Mouse (Mus musculus): ENCODE data around the gene E4f1. TPM values are rescaled to one million over a fixed set of nuclear protein-coding genes. Genes with fewer than 3 reads are reported as not detected.

The E4f1 gene
- polyA plus RNA-seq, 1 experiment from 2014 or later, result 38.4 TPM

GRCm38 (mm10) chr17:24479431-24479830, 9.3 kb upstream of the E4f1 start:
- Histone ChIP-seq H3K4me2 (replicated peaks) (peak overlapping the region; percentile 69; the same call in 1 of the 2 replicates), H3K9me3 (no peaks in the 10 kb centered on the region), H3K4me3 (peak overlapping the region; percentile 74), H3K36me3 (peaks cover 29% of the 10 kb centered on the region), H3K4me1 (peaks cover 19% of the 10 kb centered on the region), H3K27me3 (no peaks in the 10 kb centered on the region), H3K9ac (no peak overlapping the region), H3K27ac (no peak overlapping the region)
- ATAC-seq (ENCODE audit: insufficient number of reproducible peaks, insufficient read depth, low FRiP score, low TSS enrichment), result no peak
- WGBS, result 31% methylated on average over 1 of the region's 1 CpGs

GRCm38 (mm10) chr17:24478663-24479380, 8.7 kb upstream of the E4f1 start, which contains the start of gene Mlst8:
TSS of gene Mlst8 (minus strand) at chr17:24479078.
- ATAC-seq (ENCODE audit: insufficient number of reproducible peaks, insufficient read depth, low FRiP score, low TSS enrichment), result peak; percentile 93
- Histone ChIP-seq H3K27ac (peak within 1 kb of the TSS; percentile 97), H3K4me1 (peaks cover 19% of the 10 kb centered on the region), H3K4me3 (peak within 1 kb of the TSS; percentile 74), H3K36me3 (peaks cover 35% of the 10 kb centered on the region), H3K9me3 (no peaks in the 10 kb centered on the region), H3K27me3 (no peaks in the 10 kb centered on the region), H3K9ac (peak within 1 kb of the TSS; percentile 73), H3K4me2 (replicated peaks) (peak within 1 kb of the TSS; percentile 69)
- WGBS, result under 1% methylated on average over 48 of the region's 48 CpGs

- WGBS, result 50% methylated on average over 11 of the region's 11 CpGs
- Histone ChIP-seq H3K9me3 (no peaks in the 10 kb centered on the region), H3K4me3 (peak overlapping the region; percentile 74), H3K4me2 (replicated peaks) (peak overlapping the region; percentile 69), H3K27ac (peak overlapping the region; percentile 97; the same call in 1 of the 2 replicates), H3K27me3 (no peaks in the 10 kb centered on the region), H3K4me1 (peaks cover 21% of the 10 kb centered on the region), H3K36me3 (peaks cover 41% of the 10 kb centered on the region), H3K9ac (peak overlapping the region; percentile 73)
- no peak for ATAC-seq (ENCODE audit: insufficient number of reproducible peaks, insufficient read depth, low FRiP score, low TSS enrichment)
Measured at GRCm38 (mm10) chr17:24477985-24478600, 8.0 kb upstream of the E4f1 start.

DNA sequence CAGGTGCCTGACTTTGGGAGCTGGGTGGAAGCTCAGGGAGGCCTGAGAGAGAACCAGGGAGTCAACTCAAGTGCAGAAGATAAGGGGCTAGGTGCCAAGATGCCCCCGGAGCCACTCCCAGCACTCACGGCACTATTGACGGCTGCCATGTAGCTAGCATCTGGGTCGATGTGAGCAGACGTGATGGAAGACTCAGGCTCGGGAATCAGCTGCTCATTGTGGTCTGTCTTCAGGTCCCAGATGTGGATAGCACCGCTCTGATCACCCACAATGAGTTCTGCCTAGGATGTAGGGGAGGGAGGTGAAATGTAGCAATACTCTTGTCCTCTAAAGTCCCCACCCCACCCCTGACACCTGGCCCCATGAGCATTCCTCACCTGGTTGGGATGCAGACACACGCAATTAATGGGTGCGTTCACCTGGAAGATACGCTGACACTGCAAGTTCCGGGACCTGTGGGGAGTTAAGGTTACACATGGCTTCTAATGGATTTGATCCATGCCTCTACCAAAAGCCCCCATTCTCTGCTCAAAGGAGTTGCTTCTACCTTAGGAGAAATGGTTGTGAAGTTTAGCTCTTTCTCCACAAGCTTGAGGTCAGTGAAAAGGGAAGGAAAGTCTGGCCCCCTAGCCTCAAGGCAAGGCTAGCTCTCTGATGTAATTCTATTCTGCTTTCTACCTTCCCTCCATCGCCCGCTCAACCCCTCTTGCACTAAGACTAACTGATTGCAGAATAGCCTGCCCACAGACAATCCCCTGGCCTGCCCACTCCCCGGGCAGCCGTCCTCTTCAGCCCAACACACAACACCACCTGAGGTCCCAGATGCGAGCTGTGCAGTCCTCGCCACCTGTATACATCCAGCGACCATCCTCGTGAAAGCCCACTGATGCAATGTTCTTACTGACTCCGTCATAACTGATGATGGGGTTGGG, 7.2 kb upstream of the E4f1 start:
- H3K36me3 ChIP-seq, result peaks cover 48% of the 10 kb centered on the region
- H3K4me2 ChIP-seq (replicated peaks), result peak overlapping the region; percentile 69
- no peak overlapping the region for H3K27ac ChIP-seq
- H3K4me1 ChIP-seq, result peaks cover 28% of the 10 kb centered on the region
- H3K27me3 ChIP-seq, result no peaks in the 10 kb centered on the region
- H3K4me3 ChIP-seq, result no peak overlapping the region
- H3K9ac ChIP-seq, result peak overlapping the region; percentile 73; the same call in 1 of the 2 replicates
- WGBS, result 91% methylated on average over 20 of the region's 20 CpGs
- no peak for ATAC-seq (ENCODE audit: insufficient number of reproducible peaks, insufficient read depth, low FRiP score, low TSS enrichment)
- H3K9me3 ChIP-seq, result no peaks in the 10 kb centered on the region

DNA sequence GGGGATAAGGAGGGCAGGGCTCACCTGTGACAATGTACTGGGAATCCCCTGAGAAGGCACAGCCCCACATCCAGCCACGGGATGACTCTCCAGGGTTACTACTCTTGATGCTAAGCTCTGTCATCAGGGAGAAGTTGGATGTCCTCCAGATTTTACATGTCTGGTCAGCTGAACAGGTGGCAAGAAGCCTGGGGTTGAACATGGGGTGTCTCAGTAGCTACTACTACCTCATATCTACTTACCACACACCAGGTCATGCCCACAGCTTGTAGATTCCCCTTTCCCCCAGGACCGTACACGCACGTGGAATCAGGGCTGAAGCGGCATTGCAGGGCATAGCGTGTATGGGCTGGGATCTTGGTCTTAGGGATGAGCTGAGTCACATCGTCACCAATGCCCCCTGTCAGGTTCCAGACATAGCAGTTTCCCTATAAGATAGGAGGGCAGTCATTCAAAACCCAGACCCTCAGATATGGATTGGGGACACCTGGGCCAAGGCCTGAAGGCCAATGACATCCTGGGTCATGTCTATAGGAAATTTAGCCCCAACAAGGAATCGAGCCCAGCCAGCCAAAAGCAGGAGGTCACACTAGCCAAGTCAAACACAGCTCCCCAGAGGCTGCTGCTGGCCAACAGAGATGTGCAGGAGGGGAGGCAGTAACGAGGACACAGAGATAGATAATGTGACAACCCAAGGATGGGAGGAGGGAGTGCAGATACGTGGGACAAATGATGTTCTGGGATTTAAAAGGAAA, 6.1 kb upstream of the E4f1 start:
- Histone ChIP-seq H3K9ac (no peak overlapping the region), H3K4me1 (peaks cover 40% of the 10 kb centered on the region), H3K4me3 (no peak overlapping the region), H3K4me2 (replicated peaks) (no peak overlapping the region), H3K27ac (no peak overlapping the region), H3K27me3 (no peaks in the 10 kb centered on the region), H3K36me3 (peaks cover 48% of the 10 kb centered on the region), H3K9me3 (no peaks in the 10 kb centered on the region)
- no peak for ATAC-seq (ENCODE audit: insufficient number of reproducible peaks, insufficient read depth, low FRiP score, low TSS enrichment)
- 92% methylated on average over 10 of the region's 10 CpGs for WGBS

DNA sequence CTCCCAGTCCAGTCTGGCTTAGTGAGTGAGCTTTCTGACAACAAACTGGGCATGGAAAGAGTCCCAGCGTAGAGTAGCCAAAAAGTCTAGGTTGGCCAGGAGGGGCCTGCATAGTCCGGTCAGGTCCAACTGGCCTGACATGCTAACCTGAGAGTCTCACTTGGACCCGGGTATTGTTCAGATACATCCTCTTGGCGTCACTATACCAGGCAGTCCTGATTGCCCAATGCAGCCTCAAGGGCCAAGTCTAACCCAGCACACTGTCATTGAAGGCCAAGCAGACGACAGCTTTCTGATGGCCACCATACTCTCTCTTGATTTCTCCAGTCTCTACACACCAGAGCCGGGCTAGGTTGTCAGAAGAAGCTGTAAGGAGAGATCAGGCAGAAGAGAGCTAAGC, 5.5 kb upstream of the E4f1 start:
- no peaks in the 10 kb centered on the region for H3K27me3 ChIP-seq
- no peak overlapping the region for H3K4me3 ChIP-seq
- WGBS, result 87% methylated on average over 6 of the region's 6 CpGs
- peaks cover 48% of the 10 kb centered on the region for H3K36me3 ChIP-seq
- peaks cover 43% of the 10 kb centered on the region for H3K4me1 ChIP-seq
- no peak for ATAC-seq (ENCODE audit: insufficient number of reproducible peaks, insufficient read depth, low FRiP score, low TSS enrichment)
- H3K27ac ChIP-seq, result no peak overlapping the region
- no peak overlapping the region for H3K4me2 ChIP-seq (replicated peaks)
- H3K9me3 ChIP-seq, result no peaks in the 10 kb centered on the region
- no peak overlapping the region for H3K9ac ChIP-seq

- Histone ChIP-seq H3K36me3 (peaks cover 48% of the 10 kb centered on the region), H3K27me3 (no peaks in the 10 kb centered on the region), H3K9me3 (no peaks in the 10 kb centered on the region), H3K9ac (no peak overlapping the region), H3K27ac (0 out of 2 replicates have a peak overlapping the region, but pooled peaks have one; percentile 20), H3K4me2 (replicated peaks) (no peak overlapping the region), H3K4me1 (peaks cover 34% of the 10 kb centered on the region), H3K4me3 (no peak overlapping the region)
- no peak for ATAC-seq (ENCODE audit: insufficient number of reproducible peaks, insufficient read depth, low FRiP score, low TSS enrichment)
- WGBS, result 59% methylated on average over 5 of the region's 5 CpGs
Measured at GRCm38 (mm10) chr17:24474557-24474956, 4.4 kb upstream of the E4f1 start.

DNA sequence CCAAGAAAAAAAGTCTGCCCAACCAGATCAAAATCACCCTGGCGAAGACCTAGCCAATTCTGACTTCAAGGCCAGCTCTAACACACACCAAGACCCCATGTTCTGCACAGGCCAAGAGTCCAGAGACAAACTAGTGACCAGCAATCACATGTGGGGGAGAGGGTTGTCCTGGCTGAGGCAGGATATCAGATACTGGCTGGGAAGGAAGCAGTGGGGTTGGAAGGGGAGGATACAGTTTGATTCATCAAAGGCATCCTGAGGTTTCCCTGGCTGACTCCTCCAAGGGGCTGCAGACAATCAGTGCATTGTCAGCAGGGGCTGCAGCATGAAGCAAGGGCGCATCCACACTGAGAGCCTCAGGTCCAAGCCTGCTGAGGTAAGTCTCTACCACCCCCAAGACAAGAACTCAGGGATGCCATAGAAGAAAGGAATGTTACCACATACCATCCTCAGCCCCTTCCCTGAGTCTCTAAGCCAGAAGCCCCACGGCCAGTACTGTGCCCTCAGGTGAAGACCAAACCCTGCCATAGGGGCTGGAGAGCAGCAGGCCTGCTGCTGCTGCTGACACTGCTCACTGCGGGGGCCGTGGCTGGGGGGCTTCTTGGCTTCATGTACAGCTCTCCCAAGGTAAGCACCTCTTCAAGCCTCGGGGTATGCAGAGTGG, 3.6 kb upstream of the E4f1 start, which contains the start of gene Bricd5:
TSS of gene Bricd5 (plus strand) at position 273 of the 664 bp plus-strand sequence.
- Histone ChIP-seq H3K4me3 (no peak within 1 kb of the TSS), H3K36me3 (peaks cover 48% of the 10 kb centered on the region), H3K9ac (no peak within 1 kb of the TSS; the same call in 1 of the 2 replicates), H3K4me1 (peaks cover 34% of the 10 kb centered on the region), H3K4me2 (replicated peaks) (peak within 1 kb of the TSS; percentile 99; the same call in 1 of the 2 replicates), H3K27ac (0 out of 2 replicates have a peak within 1 kb of the TSS, but pooled peaks have one; percentile 20), H3K27me3 (no peaks in the 10 kb centered on the region), H3K9me3 (no peaks in the 10 kb centered on the region)
- WGBS, result 63% methylated on average over 6 of the region's 6 CpGs
- no peak for ATAC-seq (ENCODE audit: insufficient number of reproducible peaks, insufficient read depth, low FRiP score, low TSS enrichment)

DNA sequence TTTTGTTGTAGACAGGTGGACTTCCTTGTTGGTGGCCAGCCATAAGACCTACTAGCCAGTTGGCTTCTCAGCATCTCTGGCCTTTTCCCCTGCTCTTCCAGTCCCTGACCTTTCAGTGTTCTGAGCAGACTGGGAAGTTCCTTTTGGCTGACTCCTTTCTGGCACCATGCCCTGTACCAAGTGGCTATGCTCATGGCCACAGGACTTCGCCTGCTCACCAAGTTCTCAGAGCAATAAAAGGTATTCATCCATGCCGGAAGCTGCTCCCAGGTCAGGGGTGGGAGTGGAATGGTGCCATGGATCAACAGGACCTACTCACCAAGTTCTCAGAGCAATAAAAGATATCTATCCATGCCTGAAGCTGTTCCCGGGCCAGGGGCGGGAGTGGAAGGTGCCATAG, 2.4 kb upstream of the E4f1 start:
- WGBS, result 87% methylated on average over 4 of the region's 4 CpGs
- Histone ChIP-seq H3K36me3 (peaks cover 48% of the 10 kb centered on the region), H3K4me2 (replicated peaks) (peak overlapping the region; percentile 99), H3K9ac (no peak overlapping the region), H3K4me3 (no peak overlapping the region), H3K4me1 (peaks cover 26% of the 10 kb centered on the region), H3K27ac (no peak overlapping the region), H3K9me3 (no peaks in the 10 kb centered on the region), H3K27me3 (no peaks in the 10 kb centered on the region)
- no peak for ATAC-seq (ENCODE audit: insufficient number of reproducible peaks, insufficient read depth, low FRiP score, low TSS enrichment)

DNA sequence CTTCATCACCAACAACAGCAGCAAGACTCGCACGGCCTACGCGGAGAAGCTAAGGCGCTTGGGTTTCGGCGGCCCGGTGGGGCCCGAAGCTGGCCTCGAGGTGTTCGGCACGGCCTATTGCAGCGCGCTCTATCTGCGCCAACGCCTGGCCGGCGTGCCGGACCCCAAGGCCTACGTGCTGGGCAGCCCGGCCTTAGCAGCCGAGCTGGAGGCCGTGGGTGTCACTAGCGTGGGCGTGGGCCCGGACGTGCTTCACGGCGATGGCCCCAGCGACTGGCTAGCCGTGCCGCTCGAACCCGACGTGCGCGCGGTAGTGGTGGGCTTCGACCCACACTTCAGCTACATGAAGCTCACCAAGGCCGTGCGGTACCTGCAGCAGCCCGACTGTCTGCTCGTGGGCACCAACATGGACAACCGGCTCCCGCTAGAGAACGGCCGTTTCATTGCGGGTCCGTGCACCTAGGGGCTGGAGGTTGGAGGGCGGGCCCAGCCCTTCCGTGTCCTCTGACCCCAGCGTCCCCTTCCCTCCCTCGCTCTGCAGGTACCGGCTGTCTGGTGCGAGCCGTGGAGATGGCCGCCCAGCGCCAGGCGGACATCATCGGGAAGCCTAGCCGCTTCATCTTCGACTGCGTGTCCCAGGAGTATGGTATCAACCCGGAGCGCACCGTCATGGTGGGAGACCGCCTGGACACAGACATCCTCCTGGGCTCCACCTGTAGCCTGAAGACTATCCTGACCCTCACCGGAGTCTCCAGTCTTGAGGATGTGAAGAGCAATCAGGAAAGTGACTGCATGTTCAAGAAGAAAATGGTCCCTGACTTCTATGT, 801 bp upstream of the E4f1 start:
- Histone ChIP-seq H3K36me3 (peaks cover 34% of the 10 kb centered on the region), H3K4me2 (replicated peaks) (peak overlapping the region; percentile 99), H3K27me3 (no peaks in the 10 kb centered on the region), H3K9ac (peak overlapping the region; percentile 88), H3K4me1 (peaks cover 24% of the 10 kb centered on the region), H3K27ac (peak overlapping the region; percentile 77), H3K4me3 (peak overlapping the region; percentile 85), H3K9me3 (no peaks in the 10 kb centered on the region)
- WGBS, result 1% methylated on average over 68 of the region's 68 CpGs
- ATAC-seq (ENCODE audit: insufficient number of reproducible peaks, insufficient read depth, low FRiP score, low TSS enrichment), result 0 out of 2 replicates have a peak, but pooled peaks have one; percentile 5

All from embryonic facial prominence, embryonic 12.5 days (tissue).